Mouse (Mus musculus) liver, embryonic 14.5 days (tissue): ENCODE data around the gene Syne1. TPM values are rescaled to one million over a fixed set of nuclear protein-coding genes. Genes with fewer than 3 reads are reported as not detected.

Source experiments
- ATAC-seq: fragments of 200-750 bp; cut with Nextera tagmentation; 2 replicates; pipeline ENCODE4 v1.8.0; 2017; ENCODE audit warnings: moderate number of reproducible peaks, mild to moderate bottlenecking, moderate library complexity; ENCODE audit not compliant: insufficient read depth
- DNase-seq, 3 experiments: peaks; one replicate each; pipeline ENCODE4 v3.0.0-alpha.2; 2012 to 2013; ENCODE audit warnings: low read depth in 3 of 3, low spot score in 3 of 3
- H3K27ac ChIP-seq: fragments of 300-500 bp; sonication (generic); 2 replicates; pipeline ENCODE4 v1.5.1; 2014; ENCODE audit warnings: moderate library complexity, mild to moderate bottlenecking, control low read depth, inconsistent platforms
- H3K27me3 ChIP-seq: fragments of 300-500 bp; sonication (generic); 2 replicates; pipeline ENCODE4 v1.6.1; 2014; ENCODE audit warnings: mild to moderate bottlenecking, low read length, moderate library complexity; ENCODE audit not compliant: control insufficient read depth, insufficient read depth
- H3K36me3 ChIP-seq: fragments of 300-500 bp; sonication (generic); replicated peaks from 2 replicates; pipeline ENCODE4 v1.6.1; 2014; ENCODE audit warnings: low read depth; ENCODE audit not compliant: control insufficient read depth, insufficient read depth
- H3K4me1 ChIP-seq, 2 experiments: fragments of 200-500 bp in 1 of 2; fragments of 300-500 bp in 1 of 2; sonication (generic) in 1 of 2; replicated peaks; 2 replicates each; pipeline ENCODE4 v1.6.1; 2012 to 2014; ENCODE audit warnings: antibody characterized with exemption in 1 of 2, inconsistent platforms in 1 of 2, low read length in 1 of 2; ENCODE audit not compliant: control insufficient read depth in 2 of 2, insufficient read depth in 2 of 2
- H3K4me2 ChIP-seq: fragments of 300-500 bp; sonication (generic); 2 replicates; pipeline ENCODE4 v1.6.1; 2014; ENCODE audit warnings: low read depth, mild to moderate bottlenecking, control low read depth, moderate library complexity
- H3K4me3 ChIP-seq, 2 experiments: fragments of 200-500 bp in 1 of 2; fragments of 300-500 bp in 1 of 2; sonication (generic) in 1 of 2; 2 replicates each; pipeline ENCODE4 v1.5.1; 2012 to 2014; ENCODE audit warnings: low read depth in 2 of 2, low read length in 2 of 2, mild to moderate bottlenecking in 2 of 2, control low read depth in 1 of 2, inconsistent platforms in 1 of 2, moderate library complexity in 1 of 2; ENCODE audit not compliant: insufficient read depth in 1 of 2
- H3K9ac ChIP-seq: fragments of 300-500 bp; sonication (generic); replicated peaks from 2 replicates; pipeline ENCODE4 v1.6.1; 2014; ENCODE audit warnings: mild to moderate bottlenecking, control low read depth, moderate library complexity
- H3K9me3 ChIP-seq: fragments of 300-500 bp; sonication (generic); 2 replicates; pipeline ENCODE4 v1.6.1; 2016; ENCODE audit warnings: low read length, mixed read lengths; ENCODE audit not compliant: control insufficient read depth
- CTCF ChIP-seq: IDR thresholded peaks from 2 replicates; pipeline ENCODE4 v1.5.1; 2016; ENCODE audit warnings: antibody characterized with exemption, low read depth, control low read depth
- EP300 ChIP-seq: IDR thresholded peaks from 2 replicates; pipeline ENCODE4 v1.6.1; 2016; ENCODE audit warnings: antibody characterized with exemption, low read depth
- WGBS: fragments of 180-500 bp; shearing (Covaris S2); extraction: QIAGEN DNeasy Blood & Tissue Kit; methylation state at CpG from one replicate; pipeline ENCODE4 v1.1.7; 2014; ENCODE audit not compliant: insufficient replicate concordance; 5-methylcytosine and 5-hydroxymethylcytosine counted together
- polyA plus RNA-seq, 2 experiments: library from polyadenylated mRNA; depleted of rRNA in 1 of 2; stranded (reverse) in 1 of 2; unstranded in 1 of 2; fragments of >200 nt; fragmentation: Nextera tagmentation in 1 of 2; extraction: Ambion mirVana in 1 of 2; gene quantifications; 2 replicates each; pipeline versions ENCODE4 v1.2.1 to v1.2.3; 2012 to 2014

The Syne1 gene
- polyA plus RNA-seq, 2 experiments, result 3.1 to 3.6 TPM

- Histone ChIP-seq H3K9ac (no peak overlapping the region), H3K27me3 (no peaks in the 10 kb centered on the region; the same call in 1 of the 2 replicates)
- WGBS, result 16% methylated on average over 6 of the region's 6 CpGs
Measured at GRCm38 (mm10) chr10:5549871-5550167, 1.5 kb downstream of the Syne1 start.

GRCm38 (mm10) chr10:5548651-5549050 is 2.6 kb downstream of the Syne1 start:
- H3K27ac ChIP-seq, result no peak overlapping the region
- H3K9ac ChIP-seq, result no peak overlapping the region
- no peaks in the 10 kb centered on the region; the same call in 1 of the 2 replicates for H3K27me3 ChIP-seq
- no peak overlapping the region for H3K4me3 ChIP-seq
- TF ChIP-seq CTCF (no peak), EP300 (no peak)
- H3K4me1 ChIP-seq, result no peaks in the 10 kb centered on the region
- no peak overlapping the region for H3K4me2 ChIP-seq
- DNase-seq (no peak), ATAC-seq (no peak)
- H3K9me3 ChIP-seq, result no peaks in the 10 kb centered on the region
- 50% methylated on average over 2 of the region's 2 CpGs for WGBS
- no peaks in the 10 kb centered on the region for H3K36me3 ChIP-seq

More at GRCm38 (mm10) chr10:5549871-5550167, 1.5 kb downstream of the Syne1 start:
- ATAC-seq (no peak), DNase-seq (no peak)
- Histone ChIP-seq H3K36me3 (no peaks in the 10 kb centered on the region), H3K27ac (no peak overlapping the region), H3K4me1 (no peaks in the 10 kb centered on the region), H3K9me3 (no peaks in the 10 kb centered on the region), H3K4me3 (peak overlapping the region; percentile 47 to 57), H3K4me2 (peak overlapping the region; percentile 62)
- TF ChIP-seq EP300 (no peak), CTCF (no peak)

- Histone ChIP-seq H3K9me3 (no peaks in the 10 kb centered on the region), H3K36me3 (no peaks in the 10 kb centered on the region), H3K4me3 (no peak overlapping the region), H3K27ac (no peak overlapping the region), H3K27me3 (no peaks in the 10 kb centered on the region; the same call in 1 of the 2 replicates), H3K9ac (no peak overlapping the region), H3K4me1 (no peaks in the 10 kb centered on the region), H3K4me2 (no peak overlapping the region)
- 77% methylated on average over 9 of the region's 9 CpGs for whole genome bisulfite sequencing
- no peak for ATAC-seq
- TF ChIP-seq EP300, result no peak
- TF ChIP-seq CTCF, result no peak
- no peak for DNase-seq
Measured at GRCm38 (mm10) chr10:5547769-5548168, 3.5 kb downstream of the Syne1 start.

- no peak overlapping the region for H3K4me2 ChIP-seq
Measured at GRCm38 (mm10) chr10:5546428-5546827, 4.9 kb downstream of the Syne1 start.

GRCm38 (mm10) chr10:5528284-5528683 is 23.0 kb downstream of the Syne1 start:
- Histone ChIP-seq H3K9ac (no peak overlapping the region), H3K4me1 (no peaks in the 10 kb centered on the region), H3K27ac (no peak overlapping the region), H3K36me3 (no peaks in the 10 kb centered on the region), H3K9me3 (no peaks in the 10 kb centered on the region), H3K27me3 (no peaks in the 10 kb centered on the region), H3K4me2 (no peak overlapping the region), H3K4me3 (no peak overlapping the region)
- no peak for ATAC-seq
- TF ChIP-seq EP300 (no peak), CTCF (no peak)
- WGBS, result 45% methylated on average over 1 of the region's 1 CpGs
- DNase-seq, result no peak

More at GRCm38 (mm10) chr10:5546428-5546827, 4.9 kb downstream of the Syne1 start:
- 74% methylated on average over 5 of the region's 5 CpGs for WGBS
- no peaks in the 10 kb centered on the region for H3K4me1 ChIP-seq
- H3K4me3 ChIP-seq, result no peak overlapping the region
- H3K36me3 ChIP-seq, result no peaks in the 10 kb centered on the region
- TF ChIP-seq CTCF, result no peak
- no peak for TF ChIP-seq EP300
- no peak overlapping the region for H3K27ac ChIP-seq
- no peaks in the 10 kb centered on the region; the same call in 1 of the 2 replicates for H3K27me3 ChIP-seq
- DNase-seq (no peak), ATAC-seq (no peak)
- H3K9me3 ChIP-seq, result no peaks in the 10 kb centered on the region
- no peak overlapping the region for H3K9ac ChIP-seq

GRCm38 (mm10) chr10:5527634-5528033 is 23.6 kb downstream of the Syne1 start:
- Histone ChIP-seq H3K9ac (no peak overlapping the region), H3K4me2 (no peak overlapping the region), H3K27ac (no peak overlapping the region), H3K27me3 (no peaks in the 10 kb centered on the region), H3K9me3 (no peaks in the 10 kb centered on the region), H3K36me3 (no peaks in the 10 kb centered on the region), H3K4me3 (no peak overlapping the region), H3K4me1 (no peaks in the 10 kb centered on the region)
- TF ChIP-seq CTCF, result no peak
- TF ChIP-seq EP300, result no peak
- DNase-seq (no peak), ATAC-seq (no peak)
- WGBS, result 20% methylated on average over 4 of the region's 4 CpGs
